Mouse (Mus musculus): ENCODE measurements around the gene Oas3.

The Oas3 gene

DNA sequence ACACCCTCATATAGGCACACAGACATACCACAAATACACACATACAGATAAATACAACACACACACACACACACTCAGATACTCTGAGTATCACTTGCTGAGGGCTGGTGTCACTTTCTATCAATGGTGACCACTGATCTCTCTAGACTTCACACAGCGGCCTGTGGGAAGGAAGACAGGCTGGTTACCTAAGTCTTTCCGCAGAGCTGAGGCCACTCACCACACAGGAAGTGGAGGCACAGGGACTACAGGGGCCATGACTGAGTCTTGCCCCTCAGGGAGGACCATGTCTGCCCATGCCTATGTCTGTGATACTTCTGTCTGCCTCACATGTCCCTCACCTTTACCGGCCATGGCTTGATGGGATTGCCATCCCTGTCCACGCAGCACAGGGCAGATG, 23.2 kb downstream of the Oas3 start:
- no peak for DNase-seq (ENCODE audit: low spot score in 2 of 2)

DNA sequence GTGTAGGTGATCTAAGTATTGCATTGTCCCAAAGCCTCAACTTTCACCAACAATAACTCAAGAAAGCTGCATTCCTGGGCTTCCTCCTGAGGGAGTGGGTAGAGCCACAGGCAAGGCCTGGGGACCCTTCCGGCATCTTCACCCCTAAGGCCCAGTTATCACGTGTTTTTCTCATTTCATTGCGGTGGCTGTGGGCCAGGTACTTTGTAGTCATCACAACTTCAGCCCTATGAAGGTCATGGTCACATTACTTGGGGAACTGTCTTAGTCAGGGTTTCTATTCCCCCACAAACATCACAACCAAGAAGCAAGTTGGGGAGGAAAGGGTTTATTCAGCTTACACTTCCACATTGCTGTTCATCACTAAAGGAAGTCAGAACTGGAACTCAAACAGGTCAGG, 24.7 kb downstream of the Oas3 start:
- DNase-seq (ENCODE audit: low spot score in 2 of 2), result no peak

DNA sequence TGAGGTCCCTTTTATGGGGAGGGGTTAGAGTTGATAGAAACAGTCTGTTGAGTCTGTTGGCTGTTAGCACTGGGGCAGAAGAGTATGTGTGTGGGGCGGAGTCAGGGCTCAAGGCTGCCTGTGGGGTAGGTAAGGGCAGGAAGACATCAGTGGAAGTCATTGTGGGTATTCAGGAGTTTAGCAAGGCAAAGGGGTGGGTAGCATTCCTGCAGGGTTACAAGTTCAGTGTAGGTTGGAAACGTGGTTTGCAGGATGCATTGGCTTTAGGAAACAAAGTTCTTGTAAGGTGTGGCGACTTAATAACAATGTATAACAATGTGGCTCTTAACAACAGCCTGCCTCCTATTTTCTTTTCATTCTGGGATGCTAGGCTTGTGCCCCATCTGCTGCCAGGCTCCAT, 26.3 kb downstream of the Oas3 start:
- DNase-seq (ENCODE audit: low spot score in 2 of 2), result no peak

DNA sequence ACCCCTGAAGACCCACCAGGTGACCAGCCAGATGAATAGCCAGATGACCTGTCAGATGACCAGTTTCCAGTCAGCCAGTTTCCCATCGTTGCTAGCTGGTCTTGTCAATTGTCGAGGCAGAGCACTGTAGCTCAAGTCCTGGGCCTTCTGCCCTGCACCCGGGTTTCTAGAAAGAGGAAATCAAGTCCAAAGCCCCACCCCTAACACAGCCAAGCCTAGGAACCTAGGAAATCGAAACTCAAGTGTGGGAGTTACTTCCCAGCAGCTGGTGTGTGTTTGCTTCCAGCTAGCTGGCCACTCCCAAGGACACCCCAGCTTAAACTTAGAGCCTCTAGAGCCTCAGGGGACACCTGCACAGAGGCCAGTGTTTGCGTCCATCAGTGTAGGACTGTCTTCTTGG, 27.8 kb downstream of the Oas3 start, which contains the start of gene Oas2:
Gene Oas2 (minus strand): TSS at position 166 of the 400 bp plus-strand sequence.
- DNase-seq (ENCODE audit: low spot score in 2 of 2), result no peak

DNA sequence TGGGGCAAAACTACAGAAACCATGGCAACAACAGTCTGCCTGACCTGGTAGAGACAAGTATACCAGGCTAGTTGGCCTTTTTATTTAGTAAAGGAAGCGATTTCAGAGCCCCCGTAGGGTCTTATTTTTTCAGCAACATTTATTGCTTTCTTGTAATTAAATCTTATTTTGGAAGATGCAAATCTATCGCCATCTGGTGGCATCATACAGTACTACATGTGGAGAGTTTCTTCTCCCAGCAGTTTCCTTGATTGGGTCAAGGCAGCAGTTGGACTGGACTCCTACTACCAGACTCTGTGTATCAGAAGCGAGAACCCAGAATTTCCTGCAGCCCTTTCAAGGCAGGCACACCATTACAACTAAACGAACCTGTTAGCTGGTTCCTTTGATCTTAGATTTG, 31.0 kb downstream of the Oas3 start:
- peak in 1 of 2 experiments; percentile 56 for DNase-seq (ENCODE audit: low spot score in 2 of 2)

DNA sequence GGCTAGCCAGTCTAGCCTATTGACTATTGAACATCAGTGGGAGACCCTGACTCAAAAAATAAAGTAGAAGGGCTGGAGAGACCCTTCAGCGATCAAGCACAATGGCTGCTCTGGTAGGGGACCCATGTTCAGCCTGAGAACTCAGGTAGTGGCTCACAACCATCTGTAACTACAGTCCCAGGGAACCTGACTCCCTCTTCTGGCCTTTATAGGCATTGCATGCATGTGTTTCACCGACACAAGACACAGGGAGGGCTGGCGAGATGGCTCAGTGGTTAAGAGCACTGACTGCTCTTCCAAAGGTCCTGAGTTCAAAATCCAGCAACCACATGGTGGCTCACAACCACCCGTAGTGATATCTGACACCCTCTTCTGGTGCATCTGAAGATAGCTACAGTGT, 35.3 kb downstream of the Oas3 start:
- DNase-seq (ENCODE audit: low spot score in 2 of 2), result peak; percentile 35 to 66

DNA sequence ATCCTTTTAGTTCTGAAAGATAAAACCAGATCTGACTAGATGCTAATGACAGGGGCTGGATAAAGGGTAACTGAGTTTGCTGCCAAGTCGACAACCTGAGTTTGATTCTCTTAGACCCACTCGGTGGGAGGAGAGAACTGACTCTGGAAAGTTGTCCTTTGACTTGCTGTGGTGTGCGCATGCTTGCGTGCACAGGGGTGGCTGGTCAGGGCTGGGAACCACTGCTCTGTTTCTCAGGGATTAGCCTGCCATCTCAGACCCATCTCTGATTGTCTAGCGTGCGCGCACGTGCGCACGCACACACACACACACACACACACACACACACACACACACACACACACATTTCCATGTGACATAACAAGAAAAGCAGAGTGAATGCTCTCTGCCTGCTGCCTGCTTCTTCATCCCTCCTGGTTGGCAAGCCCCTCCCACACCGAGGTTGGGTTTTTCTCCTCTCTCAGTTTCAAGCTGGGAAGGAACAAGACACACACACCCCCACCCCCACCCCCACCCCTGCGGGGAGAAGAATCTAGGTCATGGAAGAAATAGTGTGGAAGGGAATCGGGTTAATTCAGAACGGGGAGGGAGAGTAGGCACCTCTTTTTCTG, 43.0 kb downstream of the Oas3 start:
- DNase-seq (ENCODE audit: low spot score in 2 of 2), result no peak

DNA sequence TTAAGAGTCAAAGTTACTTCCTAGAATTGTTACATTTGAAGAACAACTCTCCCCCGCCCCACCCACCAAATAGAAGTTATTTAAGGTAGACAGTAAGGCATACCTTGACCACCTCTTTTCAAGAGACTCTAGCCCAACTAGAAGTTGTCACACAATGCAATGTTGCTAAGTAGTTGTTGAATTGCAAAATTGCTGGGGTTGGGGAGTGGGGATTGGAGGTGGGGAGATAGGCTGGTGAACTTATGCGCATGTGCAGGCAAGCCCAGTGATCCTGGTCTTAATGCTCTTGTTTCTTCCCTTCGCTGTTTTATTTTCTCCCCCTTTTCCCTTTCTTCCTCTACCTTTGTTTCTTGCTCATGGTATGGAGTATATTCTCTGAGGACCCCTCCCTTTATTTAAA, 43.8 kb downstream of the Oas3 start:
- no peak for DNase-seq (ENCODE audit: low spot score in 2 of 2)

DNA sequence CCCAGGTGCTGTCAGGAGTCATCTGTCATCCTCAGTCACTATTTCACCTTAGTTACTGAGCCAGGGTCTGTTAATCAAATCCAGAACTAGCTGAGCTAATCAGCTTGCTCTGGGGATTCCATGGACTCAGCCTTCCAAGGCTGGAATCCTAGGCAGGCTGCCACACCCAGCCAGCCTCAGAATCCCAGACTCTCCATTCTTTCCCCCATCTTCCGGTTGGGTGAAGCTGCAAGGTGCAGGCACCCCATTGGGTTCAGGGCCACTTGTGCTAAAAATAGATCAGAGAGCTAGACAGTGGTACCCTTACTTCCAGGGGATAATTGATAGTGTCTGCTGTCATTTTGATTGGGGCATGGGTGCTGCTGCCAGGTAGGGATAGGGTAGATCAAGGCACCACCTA, 44.7 kb downstream of the Oas3 start:
- DNase-seq (ENCODE audit: low spot score in 2 of 2), result no peak

DNA sequence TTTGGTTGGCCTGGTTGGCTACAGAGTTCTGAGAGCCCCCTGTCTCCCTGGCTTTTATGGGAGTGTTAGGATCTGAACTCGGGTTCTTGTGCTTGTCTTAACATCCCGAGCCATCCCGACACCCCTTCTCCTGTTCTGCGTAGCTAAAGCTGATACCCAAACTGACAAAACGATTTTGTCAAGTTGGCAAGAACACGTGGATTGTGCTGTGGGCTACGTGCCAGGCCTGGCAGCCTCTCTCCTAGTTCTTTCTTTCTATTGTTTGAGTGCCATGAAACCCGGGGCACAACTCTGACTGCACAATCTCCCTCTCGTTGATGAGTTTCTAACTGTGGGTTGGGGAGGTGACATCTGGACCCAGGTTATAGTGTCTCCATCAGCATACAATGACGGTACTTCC, 48.1 kb downstream of the Oas3 start:
- no peak for DNase-seq (ENCODE audit: low spot score in 2 of 2)

DNA sequence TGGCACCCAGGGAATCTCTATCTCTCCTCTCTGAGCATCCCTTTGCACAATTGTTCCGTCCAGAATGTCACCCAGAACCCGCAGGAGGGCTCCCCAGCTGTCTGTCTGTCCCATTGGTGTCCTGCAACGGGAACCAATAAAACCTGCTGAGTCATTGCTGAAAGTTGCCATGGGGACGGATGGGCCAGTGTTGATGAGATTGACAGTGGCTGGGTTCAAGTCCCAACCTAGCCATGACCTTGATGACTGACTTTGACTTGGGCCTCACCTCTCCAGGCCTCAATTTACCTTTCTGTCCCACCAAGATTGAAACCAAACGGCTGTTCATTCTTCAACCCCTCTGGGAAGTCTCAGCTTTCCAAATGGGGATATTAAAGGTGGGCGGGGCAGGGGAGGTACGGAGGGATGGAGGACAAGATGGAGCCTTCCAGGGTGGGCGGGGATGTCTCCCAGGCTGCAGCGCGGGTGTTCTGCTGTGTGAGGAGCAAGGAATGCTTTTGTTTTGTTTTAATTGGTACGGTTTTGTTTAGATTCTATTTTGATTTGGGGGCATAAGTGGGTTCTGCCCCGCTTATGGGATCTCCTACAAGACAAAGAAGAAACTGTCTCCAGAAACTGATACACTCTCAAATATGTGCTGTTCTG, 51.5 kb downstream of the Oas3 start:
- DNase-seq (ENCODE audit: low spot score in 2 of 2), result no peak

DNA sequence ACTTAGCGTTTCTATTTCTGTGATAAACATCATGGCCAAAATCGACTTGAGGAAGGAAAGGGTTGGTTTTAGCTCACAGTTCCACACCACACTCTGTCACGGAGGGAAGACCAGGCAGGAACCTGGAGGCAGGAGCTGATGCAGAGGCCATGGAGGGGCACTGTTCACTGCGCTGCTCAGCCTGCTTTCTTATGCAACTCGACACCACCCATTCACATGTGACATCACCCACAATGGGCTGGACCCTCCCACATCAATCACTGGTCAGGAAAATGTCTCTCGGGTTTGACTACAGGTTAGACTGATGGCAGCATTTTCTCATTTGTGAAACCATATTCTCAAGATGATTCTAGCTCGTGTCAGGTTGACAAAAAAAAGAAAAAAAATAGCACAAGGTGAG, 56.5 kb downstream of the Oas3 start:
- no peak for DNase-seq (ENCODE audit: low spot score in 2 of 2)

DNA sequence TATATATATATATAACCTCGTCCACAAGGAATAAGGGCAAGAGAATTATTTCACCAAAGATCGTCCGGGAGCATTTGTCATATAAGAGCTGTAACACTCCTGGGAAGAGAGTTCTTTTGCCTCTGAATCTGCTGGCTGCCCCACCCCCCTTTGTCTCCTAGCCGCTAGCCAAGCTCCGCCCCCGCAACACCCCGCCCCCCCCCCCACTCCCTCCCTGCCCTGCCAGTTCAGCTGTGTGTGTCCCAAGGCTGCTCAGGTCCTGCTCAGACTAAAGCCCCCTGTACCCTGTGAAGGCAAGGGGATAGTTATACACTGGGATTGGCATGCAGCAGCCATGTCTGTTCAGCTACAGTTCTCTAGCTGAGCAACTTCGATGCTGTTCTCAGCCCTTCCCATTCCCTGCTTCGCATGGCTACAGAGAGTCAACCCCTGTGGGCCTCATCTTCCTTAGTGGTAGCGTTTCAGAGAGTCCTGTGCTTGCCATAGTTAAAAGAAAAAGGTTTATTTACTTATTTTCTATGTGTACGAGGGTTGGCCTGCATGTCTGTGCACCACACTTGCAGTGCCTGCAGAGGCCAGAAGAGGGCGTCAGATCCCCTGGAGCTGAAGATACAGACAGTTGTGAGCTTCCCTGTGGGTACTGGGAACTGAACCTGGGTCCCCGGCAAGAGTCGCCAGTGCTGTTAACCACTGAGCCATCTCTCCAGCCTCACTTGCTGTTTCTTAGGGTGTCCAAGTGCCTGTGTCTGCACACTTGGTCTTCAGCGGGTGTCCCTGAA, 58.7 kb downstream of the Oas3 start:
- DNase-seq (ENCODE audit: low spot score in 2 of 2), result no peak

DNA sequence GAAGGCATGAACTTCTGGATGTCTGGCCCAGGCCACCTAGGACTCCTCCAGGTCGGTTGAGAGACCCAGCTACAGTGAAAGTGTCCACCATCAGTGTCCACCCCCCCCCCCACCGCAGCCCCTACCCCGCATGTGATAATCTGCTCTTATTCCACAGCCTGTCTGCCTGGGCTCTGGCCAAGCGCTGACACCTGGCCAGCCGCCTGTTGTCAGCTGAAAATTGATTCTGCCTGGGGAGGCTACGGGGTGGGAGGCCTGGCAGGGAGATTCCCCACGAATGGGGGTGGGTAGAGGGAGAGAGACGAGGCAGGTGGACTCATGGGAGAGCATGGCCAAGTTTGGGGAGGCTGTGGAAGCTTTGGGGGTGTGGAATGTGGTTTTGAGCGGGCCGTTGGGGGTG, 60.3 kb downstream of the Oas3 start:
- DNase-seq (ENCODE audit: low spot score in 2 of 2), result no peak

DNA sequence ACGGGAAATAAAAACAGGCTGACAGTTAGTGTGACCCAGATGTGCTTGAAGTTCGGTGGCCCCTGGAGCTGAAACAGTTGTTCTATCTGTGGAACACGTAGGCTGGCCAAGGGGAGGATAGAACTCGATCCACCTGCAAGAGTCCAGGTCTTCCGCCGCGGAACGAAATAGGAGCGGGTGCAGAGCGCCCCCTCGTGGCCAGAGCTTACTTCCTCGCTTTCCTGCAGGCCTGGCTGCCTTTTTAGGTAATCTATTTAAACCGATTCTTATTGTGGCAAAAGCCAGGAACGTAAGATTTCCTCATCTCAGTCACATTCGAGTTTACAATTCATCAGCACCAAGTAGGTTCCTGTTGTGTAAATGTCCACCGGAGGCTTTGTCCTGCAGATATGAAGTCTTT, 63.1 kb downstream of the Oas3 start:
- DNase-seq (ENCODE audit: low spot score in 2 of 2), result peak; percentile 54 to 85

DNA sequence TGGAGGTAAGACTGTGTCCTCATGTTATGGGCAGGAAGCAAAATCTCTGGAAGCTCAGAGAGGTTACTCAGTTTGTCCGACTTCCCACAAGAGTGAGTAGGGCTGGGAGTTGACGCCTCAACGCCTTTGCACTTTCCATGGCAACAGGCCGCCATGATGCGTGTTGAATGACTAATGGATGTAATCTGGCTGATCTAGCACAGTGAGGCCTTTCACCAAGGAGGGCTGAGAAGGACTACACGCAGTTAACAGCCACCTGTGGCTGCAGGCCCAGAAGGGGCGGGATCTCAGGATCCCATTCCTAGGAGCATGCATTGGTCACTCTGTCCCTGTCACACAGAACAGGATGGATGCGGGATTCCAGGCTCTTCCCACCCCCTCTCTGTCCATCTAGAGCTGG, 64.7 kb downstream of the Oas3 start:
- DNase-seq (ENCODE audit: low spot score in 2 of 2), result no peak

DNA sequence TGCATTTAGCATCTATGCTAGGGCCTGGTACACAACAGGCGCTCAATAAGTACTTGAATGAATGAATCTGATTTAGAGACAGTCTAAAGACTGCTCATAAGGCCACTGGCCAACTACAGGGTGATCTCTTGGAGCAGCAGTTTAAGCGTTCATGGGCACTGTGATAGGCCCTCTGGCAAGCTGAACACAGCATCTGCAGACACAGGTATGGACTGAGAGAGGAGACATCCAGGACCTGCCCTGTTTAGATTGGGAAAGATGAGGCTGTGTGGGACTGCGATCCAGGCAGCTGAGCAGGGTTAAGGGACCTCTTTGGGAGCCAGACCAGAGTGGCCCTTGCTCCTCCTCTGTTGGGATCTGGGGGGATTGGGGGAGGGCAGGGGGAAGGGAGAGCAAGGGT, 65.6 kb downstream of the Oas3 start, which contains the start of gene Dtx1:
Gene Dtx1 (minus strand): TSS at position 101 of the 400 bp plus-strand sequence.
- DNase-seq (ENCODE audit: low spot score in 2 of 2), result no peak

DNA sequence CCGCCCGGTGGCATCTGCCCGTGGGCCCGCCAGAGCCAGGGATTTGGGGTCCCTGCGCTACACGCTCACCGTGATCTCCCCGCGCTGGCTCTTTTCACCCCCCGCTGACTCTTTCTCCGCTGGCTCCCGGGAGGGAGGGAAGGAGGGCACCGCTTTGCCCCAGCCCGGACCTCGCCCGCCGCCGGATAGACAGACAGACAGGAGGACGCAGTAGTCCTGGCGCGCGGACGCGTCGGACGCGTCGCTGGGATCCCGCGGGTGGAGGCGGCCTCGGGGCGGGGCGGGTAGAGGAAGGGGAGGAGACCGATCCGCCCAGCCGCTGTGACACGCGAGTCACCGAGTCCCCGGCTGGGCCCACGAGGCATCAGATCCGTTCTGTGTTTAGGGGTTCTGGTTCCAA, 66.0 kb downstream of the Oas3 start:
- DNase-seq (ENCODE audit: low spot score in 2 of 2), result peak in 1 of 2 experiments; percentile 72

DNA sequence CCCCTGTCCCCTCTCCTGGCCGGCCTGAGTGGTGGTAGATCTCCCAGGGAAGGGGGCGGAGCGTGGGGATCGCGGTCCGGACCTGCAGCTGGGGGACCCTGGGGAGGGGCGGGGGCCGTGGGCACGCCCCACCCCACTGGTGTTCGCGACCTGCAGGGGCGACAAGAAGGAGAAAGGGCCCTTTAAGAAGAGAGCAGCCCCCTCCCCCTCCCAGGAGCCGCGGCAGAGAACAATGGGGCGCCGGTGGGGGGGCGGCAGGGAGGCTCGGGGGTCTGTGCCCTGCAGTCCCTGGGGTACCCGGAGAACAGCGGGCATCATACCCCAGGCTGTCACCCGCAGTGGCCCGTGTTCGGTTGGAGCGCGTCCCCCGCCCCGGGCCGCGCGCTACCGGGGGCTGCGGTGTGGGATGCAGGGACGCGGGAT, 66.6 kb downstream of the Oas3 start:
- DNase-seq (ENCODE audit: low spot score in 2 of 2), result no peak

DNA sequence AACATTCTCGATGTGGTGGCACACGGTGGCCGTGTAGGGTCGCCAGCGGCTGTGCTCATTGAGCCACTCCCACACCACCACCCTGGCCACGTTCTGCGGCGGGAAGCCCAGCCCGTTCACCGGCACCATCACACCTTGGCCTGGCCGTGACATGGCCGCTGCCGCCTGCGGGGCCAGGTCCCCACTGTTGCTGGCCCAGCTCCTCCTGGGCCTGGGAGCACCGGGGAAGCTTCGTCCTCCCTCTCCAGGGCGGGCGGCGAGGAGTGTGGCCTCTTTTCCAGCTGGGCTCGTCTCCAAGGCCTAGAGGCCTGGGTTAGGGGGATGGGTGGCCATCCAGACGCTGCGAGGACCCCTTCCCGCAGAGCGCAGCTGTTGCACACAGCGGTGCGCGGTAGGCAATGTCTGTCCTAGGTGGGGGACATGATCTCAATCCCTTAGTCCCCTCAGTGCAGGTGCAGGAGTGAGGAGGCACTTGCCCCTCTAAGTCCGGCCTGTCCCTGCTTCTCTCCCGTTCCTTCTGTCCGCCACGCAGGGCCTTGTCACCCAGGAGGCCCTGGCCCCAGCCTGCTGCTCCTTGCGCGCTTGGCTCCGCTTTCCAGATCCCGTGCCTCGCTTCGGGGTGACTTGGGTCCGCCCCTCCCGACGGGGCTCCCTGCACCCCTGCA, 67.2 kb downstream of the Oas3 start:
- no peak for DNase-seq (ENCODE audit: low spot score in 2 of 2)

DNA sequence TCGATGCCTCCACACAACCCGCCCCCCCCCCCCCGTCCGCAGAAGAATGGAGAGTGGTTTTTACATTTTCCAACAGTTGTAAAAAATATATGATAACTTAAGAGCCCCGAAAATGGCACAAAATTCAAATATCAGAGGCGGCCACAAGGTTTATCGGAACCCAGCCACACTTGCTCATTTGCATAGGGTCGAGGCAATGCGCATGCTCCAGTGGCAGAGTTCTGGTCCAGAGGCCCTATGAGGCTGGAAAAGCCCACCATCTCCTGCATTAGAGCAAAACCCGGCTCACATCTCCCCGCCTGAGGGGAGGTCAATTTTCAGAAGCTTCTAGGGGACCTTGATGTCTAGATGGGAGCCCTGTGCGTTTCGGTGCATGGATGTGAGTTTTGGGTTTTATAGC, 70.5 kb downstream of the Oas3 start:
- DNase-seq (ENCODE audit: low spot score in 2 of 2), result no peak

DNA sequence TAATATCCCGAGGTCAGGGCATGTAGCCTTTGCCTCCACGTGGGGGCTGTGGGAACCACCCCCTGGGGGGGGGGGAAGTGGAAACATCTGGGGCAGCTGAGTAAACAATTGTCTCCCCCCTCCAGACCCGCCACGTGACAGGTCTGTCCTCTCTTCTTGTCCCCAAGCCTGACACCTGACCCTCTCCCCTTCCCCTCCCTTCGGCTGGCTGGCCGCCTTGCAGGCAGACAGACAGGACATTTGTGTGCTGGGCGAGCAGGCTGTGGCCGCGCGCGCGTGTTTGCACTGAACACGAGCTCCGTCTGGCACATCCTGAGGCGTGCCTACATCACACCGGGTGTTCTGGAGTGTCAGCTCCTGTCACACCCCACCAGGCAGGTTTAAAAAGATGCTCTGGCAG, 70.9 kb downstream of the Oas3 start:
- peak in 1 of 2 experiments; percentile 37 for DNase-seq (ENCODE audit: low spot score in 2 of 2)
